Mouse (Mus musculus) adrenal gland, postnatal 25 days (tissue): ENCODE results near the gene Rgs2. TPM values are rescaled to one million over a fixed set of nuclear protein-coding genes. Genes with fewer than 3 reads are reported as not detected.

Experiments
- DNase-seq: peaks from one replicate; pipeline ENCODE4 v3.0.0; 2021; ENCODE audit warnings: mixed read lengths
- long read RNA-seq: library from polyadenylated mRNA; stranded (forward); transcript quantifications from one replicate; pipeline ENCODE4 v2.0.0, GENCODE M21; 2021
- total RNA-seq: library from RNA; stranded (reverse); gene quantifications from 2 replicates; pipeline ENCODE4 v1.2.3, GENCODE M21; 2021

The Rgs2 gene
- 162 and 212 TPM in 2 replicates for total RNA-seq
- long read RNA-seq, transcript Rgs2-202 (5 exons, 3,021 nt): major isoform, 69 of 90 reads
- long read RNA-seq, partial matches to known transcripts: 6 of 90 reads
- long read RNA-seq, other reads (novel, unspliced or antisense): 15 of 90 reads

DNA sequence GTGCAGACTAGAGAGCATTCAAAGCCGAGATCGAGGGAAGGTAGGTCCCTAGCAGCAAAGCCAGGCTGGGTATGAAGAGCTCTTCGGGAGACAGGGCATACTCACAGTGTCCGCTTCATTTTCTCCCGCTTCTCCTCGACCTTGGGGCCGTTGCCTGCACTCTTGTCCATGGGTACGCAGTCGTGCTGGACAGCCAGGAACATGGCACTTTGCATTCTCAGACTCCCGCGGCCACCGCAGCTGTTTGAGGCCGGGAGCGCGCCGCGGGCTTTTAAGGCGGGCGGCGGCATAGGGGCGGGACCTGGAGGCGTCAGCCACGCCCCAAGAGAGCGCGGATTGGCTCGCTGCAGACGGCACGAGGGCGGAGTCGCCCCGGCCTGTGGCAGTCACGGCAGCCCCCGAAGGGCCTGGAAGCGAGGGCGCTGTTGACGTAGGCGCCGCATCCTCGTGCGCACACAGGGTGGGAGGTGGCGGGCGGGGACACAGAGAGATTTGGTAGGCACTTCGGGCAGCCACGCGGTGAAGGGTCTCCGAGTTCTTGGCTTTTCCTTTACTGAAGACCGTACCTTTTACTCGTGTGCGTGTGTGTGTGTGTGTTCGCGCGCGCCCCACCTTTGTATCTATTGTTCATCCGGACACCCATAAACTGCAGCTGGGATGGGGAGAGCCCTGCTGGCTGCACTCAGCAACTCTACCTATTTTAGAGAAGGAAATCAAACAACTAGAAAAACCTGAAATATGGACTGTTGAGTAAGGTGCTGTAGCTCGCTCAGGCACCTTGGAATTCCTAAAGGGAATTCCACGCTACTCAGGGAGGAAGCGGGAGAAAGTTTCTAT, at the start of gene Rgs2:
Gene Rgs2, minus strand, starts transcription at position 258 of the 837 bp plus-strand sequence.
- DNase-seq: peak; percentile 98

GRCm38 (mm10) chr1:144053401-144053800, 49.4 kb upstream of the Rgs2 start:
- DNase-seq: no peak

- no peak for DNase-seq
These were observed 37.9 kb upstream of the Rgs2 start for GRCm38 (mm10) chr1:144041826-144042225.

- DNase-seq: no peak
These were observed 29.5 kb upstream of the Rgs2 start for GRCm38 (mm10) chr1:144033498-144033897.

- no peak for DNase-seq
These were observed 26.5 kb upstream of the Rgs2 start for GRCm38 (mm10) chr1:144030499-144030898.

DNA sequence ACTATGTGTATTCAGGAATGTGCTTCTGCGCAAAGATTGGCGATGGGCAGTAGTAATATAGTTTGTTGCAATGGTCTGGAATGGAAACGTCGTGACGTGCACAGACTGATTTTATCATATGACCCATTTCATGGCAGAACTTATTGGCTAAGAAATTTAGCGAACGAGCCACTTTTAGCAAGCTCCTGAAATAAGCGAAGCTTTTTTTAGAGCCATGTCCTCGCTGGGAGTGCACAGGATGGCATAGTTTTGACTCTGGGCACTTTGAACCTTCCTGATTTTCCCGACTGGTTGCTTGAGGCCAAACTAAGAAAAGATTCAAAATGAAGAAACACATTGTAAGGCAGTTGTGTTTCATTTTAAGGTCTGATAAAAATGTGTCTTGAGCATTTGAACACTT, 25.7 kb upstream of the Rgs2 start:
- DNase-seq: no peak

DNA sequence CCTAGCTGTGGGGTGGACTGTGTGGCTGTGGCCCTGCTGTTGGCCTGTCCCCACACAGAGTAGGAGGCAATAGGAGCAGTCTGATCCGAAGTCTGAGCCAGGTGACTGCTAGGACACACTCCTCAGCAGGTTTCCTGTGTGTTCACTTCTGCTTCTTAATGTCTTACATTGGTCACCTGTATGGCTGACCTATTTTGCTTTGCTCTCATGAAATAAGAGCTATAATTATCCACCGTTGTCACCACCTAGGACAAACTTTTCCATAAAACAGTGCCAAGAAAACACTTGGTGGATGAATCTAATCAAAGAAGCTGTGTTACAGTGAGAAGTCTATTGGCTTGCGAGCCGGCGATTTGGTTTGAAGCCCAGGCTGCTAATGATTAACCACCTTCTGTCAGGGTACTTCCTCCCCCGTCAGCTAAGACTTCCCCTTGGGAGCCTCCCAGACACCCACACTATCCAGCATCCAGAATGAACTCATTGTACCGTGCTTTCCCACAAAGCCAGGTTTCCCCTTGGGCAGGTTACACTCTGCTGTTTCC, 14.5 kb upstream of the Rgs2 start:
- peak; percentile 3 for DNase-seq

- no peak for DNase-seq
These were observed 10.0 kb upstream of the Rgs2 start for GRCm38 (mm10) chr1:144013913-144014312.

DNA sequence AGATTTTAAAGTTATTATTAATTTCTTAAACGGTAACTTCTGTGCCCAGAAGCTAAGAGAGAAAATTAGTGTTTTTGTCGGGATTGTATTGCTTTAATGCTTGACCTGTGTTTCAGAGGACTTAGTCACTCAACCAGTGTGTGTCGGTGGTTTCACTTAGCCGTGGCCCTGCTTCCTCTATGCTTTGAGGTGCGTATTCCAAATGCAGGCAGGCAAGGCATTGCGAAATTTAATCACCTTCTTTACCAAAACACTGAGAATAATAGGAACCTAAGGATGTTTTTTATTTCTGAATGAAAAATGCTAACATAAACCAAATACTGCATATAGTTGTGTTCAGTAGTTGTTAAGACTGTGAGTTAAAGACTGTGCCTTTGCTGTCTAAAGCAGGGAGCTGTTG, 3.4 kb upstream of the Rgs2 start:
- DNase-seq: no peak

DNA sequence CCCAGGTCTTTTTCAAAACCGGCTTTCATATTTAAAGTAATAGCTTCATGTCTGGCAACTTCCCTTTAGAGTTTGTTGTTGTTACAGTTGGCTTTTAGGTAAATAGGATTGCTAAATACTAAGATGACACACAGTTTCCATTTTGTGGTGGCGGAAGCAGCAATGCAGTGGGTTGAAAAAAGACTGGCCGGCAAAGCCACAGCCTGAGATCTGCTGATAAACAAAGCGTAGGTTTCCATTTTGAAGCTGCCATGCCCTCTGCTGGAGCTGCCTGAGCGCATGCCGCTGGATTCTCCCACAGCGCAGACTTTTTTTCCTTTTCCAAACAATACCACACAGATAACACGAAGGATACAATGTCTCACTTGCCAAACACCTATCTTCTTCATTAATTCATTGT, 2.6 kb upstream of the Rgs2 start:
- DNase-seq: peak; percentile 62

DNA sequence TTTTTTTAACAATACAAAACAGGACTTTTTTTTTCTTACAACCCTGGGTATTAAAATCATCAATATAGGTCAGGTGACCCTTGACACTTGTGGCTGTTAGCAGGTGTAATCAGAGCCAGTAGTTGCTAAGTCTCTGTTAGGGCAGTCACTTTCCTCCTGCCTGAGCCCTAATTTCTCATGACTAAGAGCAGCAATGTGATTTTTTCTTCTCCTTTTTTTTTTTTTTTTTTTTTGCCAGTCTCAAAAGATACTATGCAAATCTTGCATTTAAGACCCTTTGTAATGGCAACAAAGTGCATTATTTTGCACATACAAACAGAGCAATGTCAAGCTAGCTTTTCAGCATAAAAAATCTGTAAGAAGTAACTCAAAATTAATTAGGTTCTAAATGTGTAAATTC, 1.7 kb upstream of the Rgs2 start:
- DNase-seq: no peak

DNA sequence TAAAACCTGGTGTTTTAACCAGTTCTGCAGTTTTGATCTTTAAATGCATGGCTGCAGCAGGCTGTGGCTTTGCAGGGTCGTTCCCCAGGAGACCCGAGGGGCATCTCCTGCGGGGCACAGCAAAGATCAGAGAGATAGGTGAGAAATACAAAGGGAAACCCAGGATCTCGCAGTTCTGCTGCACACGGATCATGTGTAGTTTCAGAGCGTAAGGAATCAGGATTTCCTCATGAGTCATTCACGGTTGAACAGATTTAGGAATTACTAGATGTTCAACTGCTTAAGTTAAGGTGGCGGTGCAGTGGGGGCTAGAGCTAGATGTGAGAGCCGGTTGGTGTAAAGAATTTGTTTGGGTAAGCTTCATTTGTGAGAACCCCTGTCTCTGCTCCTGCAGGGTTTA, 780 bp upstream of the Rgs2 start:
- DNase-seq: no peak

GRCm38 (mm10) chr1:144003416-144003815, 545 bp downstream of the Rgs2 start:
- DNase-seq: peak; percentile 28

- no peak for DNase-seq
These were observed 1.3 kb downstream of the Rgs2 start for GRCm38 (mm10) chr1:144002715-144003066.

DNA sequence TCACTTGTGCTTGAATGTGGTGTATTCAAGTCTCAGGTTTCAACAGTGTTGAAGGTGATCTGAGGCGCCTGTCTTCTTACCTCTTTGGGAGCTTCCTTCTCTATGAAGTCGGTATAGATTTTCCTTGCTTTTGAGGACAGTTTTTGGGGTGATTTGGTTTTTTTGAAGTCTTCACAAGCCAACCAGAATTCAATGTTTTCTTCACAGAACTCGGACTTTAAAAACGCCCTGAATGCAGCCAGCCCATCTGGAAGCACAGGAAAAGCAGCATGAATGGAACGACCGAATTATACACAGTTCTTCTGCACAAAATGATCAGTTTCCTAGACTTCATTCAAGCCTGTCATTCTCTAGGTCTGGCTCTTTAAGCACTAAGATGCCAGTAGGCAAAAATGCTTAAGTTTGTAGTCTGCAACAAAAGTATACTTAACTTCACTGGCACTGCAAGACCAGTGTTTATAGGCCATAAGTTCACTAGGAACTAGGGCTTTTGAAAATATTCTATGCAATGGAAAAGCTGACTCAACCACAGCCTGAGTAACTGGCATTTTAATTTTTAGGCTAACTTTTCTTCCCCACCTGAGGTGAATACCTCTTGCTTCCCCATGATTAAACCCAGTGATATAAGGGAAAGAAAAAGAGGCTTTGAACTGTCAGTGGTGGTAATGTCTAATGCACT, 1.8 kb downstream of the Rgs2 start:
- DNase-seq: no peak

DNA sequence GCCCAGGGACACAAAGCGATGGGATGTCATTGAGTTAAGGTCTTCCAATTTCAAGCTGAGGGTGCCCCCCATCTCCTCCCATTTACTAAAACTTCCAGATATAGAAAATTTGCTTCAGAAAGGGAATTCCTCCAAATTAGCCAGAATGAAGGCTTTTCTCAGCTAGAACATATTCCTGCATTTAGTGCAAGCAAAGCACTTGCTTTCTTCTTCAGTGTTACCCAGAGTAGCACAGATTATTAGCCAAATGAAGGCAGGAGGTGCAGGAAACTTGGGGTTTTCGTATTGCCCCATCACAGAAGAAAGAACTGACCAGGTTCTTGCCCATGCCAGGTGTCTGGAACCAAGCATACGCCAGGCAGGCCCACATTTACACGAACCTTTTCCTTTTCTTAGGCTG, 3.7 kb downstream of the Rgs2 start:
- DNase-seq: no peak

DNA sequence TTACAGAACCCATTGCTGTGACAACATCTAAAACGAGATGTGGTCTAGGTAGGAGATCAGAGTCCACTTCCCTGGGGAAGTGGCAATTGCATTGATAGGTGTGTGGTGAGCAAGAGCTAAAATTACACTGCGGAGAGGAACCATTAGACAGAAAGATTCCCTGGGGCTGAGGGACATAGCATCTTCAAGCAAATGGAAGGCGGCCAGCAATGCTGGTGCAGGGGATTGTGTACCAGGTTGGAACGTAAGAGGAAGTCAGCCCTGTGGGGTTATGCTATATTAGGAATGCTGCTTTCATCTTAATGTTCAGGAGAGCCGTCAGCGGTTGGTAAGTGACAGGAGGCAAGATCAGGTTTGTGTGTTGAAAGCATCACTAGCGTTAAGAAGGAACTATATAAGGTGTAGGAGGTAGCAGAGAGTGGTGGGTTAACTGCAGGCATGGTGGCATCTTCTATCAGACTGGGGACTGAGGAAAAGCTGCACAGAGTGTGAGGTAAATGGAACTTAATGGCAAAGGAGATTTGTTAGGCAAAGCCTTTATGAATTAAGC, 4.5 kb downstream of the Rgs2 start:
- DNase-seq: peak; percentile 18

GRCm38 (mm10) chr1:143993026-143993425, 10.9 kb downstream of the Rgs2 start:
- no peak for DNase-seq

- no peak for DNase-seq
These were observed 11.4 kb downstream of the Rgs2 start for GRCm38 (mm10) chr1:143992528-143992927.

GRCm38 (mm10) chr1:143990263-143990662, 13.7 kb downstream of the Rgs2 start:
- peak; percentile 10 for DNase-seq

DNA sequence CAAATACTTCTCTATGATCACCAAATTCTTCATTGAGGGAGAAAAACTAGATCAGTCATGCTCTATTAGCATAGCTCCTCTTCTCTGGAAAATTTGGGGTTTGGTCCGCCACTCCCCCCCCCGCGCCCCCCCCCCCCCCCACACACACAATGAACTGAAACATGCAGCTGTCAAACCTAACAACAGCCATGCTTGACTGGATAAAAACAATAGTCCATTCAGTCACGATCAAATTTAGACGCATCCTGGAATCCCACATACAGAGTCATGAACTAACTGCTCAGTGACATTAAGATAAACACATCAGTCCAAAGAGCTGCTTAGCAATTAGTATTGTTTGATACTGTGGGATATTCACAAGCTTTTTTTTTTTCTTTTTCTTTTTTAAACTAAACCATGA, 14.2 kb downstream of the Rgs2 start:
- DNase-seq: no peak

DNA sequence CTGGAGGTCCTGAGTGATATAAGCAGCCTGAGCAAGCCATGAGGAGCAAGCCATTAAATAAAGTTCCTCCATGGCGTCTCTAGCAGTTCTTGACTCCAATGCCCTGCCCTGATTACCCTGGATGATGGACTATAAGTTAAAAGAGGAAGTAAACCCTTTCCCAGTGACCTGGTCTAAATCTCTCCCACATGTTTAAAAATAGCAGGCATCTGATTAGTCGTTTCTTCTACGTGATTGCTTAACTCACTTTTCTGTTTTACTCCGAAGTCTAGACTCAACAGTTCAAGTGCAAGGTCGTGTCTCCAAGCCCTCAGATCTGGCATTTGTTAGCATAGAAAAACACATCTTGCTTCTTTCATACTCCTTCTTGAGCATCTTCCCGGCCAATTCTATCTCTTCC, 15.2 kb downstream of the Rgs2 start:
- DNase-seq: no peak
